Mouse (Mus musculus) liver, embryonic 14.5 days (tissue): ENCODE results near the gene Fam122a. TPM values are rescaled to one million over a fixed set of nuclear protein-coding genes. Genes with fewer than 3 reads are reported as not detected.

Source experiments
- ATAC-seq: fragments of 200-750 bp; cut with Nextera tagmentation; 2 replicates; pipeline ENCODE4 v1.8.0; 2017; ENCODE audit warnings: moderate number of reproducible peaks, mild to moderate bottlenecking, moderate library complexity; ENCODE audit not compliant: insufficient read depth
- DNase-seq, 3 experiments: peaks; one replicate each; pipeline ENCODE4 v3.0.0-alpha.2; 2012 to 2013; ENCODE audit warnings: low read depth in 3 of 3, low spot score in 3 of 3
- H3K27ac ChIP-seq: fragments of 300-500 bp; sonication (generic); 2 replicates; pipeline ENCODE4 v1.5.1; 2014; ENCODE audit warnings: moderate library complexity, mild to moderate bottlenecking, control low read depth, inconsistent platforms
- H3K27me3 ChIP-seq: fragments of 300-500 bp; sonication (generic); 2 replicates; pipeline ENCODE4 v1.6.1; 2014; ENCODE audit warnings: mild to moderate bottlenecking, low read length, moderate library complexity; ENCODE audit not compliant: control insufficient read depth, insufficient read depth
- H3K36me3 ChIP-seq: fragments of 300-500 bp; sonication (generic); replicated peaks from 2 replicates; pipeline ENCODE4 v1.6.1; 2014; ENCODE audit warnings: low read depth; ENCODE audit not compliant: control insufficient read depth, insufficient read depth
- H3K4me1 ChIP-seq, 2 experiments: fragments of 200-500 bp in 1 of 2; fragments of 300-500 bp in 1 of 2; sonication (generic) in 1 of 2; replicated peaks; 2 replicates each; pipeline ENCODE4 v1.6.1; 2012 to 2014; ENCODE audit warnings: antibody characterized with exemption in 1 of 2, inconsistent platforms in 1 of 2, low read length in 1 of 2; ENCODE audit not compliant: control insufficient read depth in 2 of 2, insufficient read depth in 2 of 2
- H3K4me2 ChIP-seq: fragments of 300-500 bp; sonication (generic); 2 replicates; pipeline ENCODE4 v1.6.1; 2014; ENCODE audit warnings: low read depth, mild to moderate bottlenecking, control low read depth, moderate library complexity
- H3K4me3 ChIP-seq, 2 experiments: fragments of 200-500 bp in 1 of 2; fragments of 300-500 bp in 1 of 2; sonication (generic) in 1 of 2; 2 replicates each; pipeline ENCODE4 v1.5.1; 2012 to 2014; ENCODE audit warnings: low read depth in 2 of 2, low read length in 2 of 2, mild to moderate bottlenecking in 2 of 2, control low read depth in 1 of 2, inconsistent platforms in 1 of 2, moderate library complexity in 1 of 2; ENCODE audit not compliant: insufficient read depth in 1 of 2
- H3K9ac ChIP-seq: fragments of 300-500 bp; sonication (generic); replicated peaks from 2 replicates; pipeline ENCODE4 v1.6.1; 2014; ENCODE audit warnings: mild to moderate bottlenecking, control low read depth, moderate library complexity
- H3K9me3 ChIP-seq: fragments of 300-500 bp; sonication (generic); 2 replicates; pipeline ENCODE4 v1.6.1; 2016; ENCODE audit warnings: low read length, mixed read lengths; ENCODE audit not compliant: control insufficient read depth
- CTCF ChIP-seq: IDR thresholded peaks from 2 replicates; pipeline ENCODE4 v1.5.1; 2016; ENCODE audit warnings: antibody characterized with exemption, low read depth, control low read depth
- EP300 ChIP-seq: IDR thresholded peaks from 2 replicates; pipeline ENCODE4 v1.6.1; 2016; ENCODE audit warnings: antibody characterized with exemption, low read depth
- WGBS: fragments of 180-500 bp; shearing (Covaris S2); extraction: QIAGEN DNeasy Blood & Tissue Kit; methylation state at CpG from one replicate; pipeline ENCODE4 v1.1.7; 2014; ENCODE audit not compliant: insufficient replicate concordance; 5-methylcytosine and 5-hydroxymethylcytosine counted together
- polyA plus RNA-seq, 2 experiments: library from polyadenylated mRNA; depleted of rRNA in 1 of 2; stranded (reverse) in 1 of 2; unstranded in 1 of 2; fragments of >200 nt; fragmentation: Nextera tagmentation in 1 of 2; extraction: Ambion mirVana in 1 of 2; gene quantifications; 2 replicates each; pipeline versions ENCODE4 v1.2.1 to v1.2.3; 2012 to 2014

The Fam122a gene
- polyA plus RNA-seq, 2 experiments = 14.9 to 22.8 TPM

GRCm38 (mm10) chr19:24468616-24469015 is 8.5 kb downstream of the Fam122a start:
- WGBS = 73% methylated on average over 3 of the region's 3 CpGs
- H3K27me3 ChIP-seq = no peaks in the 10 kb centered on the region
- no peak for DNase-seq
- no peak overlapping the region for H3K4me2 ChIP-seq
- H3K4me1 ChIP-seq = peaks cover 0 to 2% of the 10 kb centered on the region in 2 experiments; a peak in 2 of 4 replicates
- no peak overlapping the region for H3K9ac ChIP-seq
- no peak overlapping the region for H3K27ac ChIP-seq
- no peak for ATAC-seq
- H3K9me3 ChIP-seq = no peaks in the 10 kb centered on the region
- TF ChIP-seq EP300 (no peak), CTCF (no peak)
- no peak overlapping the region for H3K4me3 ChIP-seq
- no peaks in the 10 kb centered on the region for H3K36me3 ChIP-seq

GRCm38 (mm10) chr19:24463011-24463410 is 14.1 kb downstream of the Fam122a start:
- H3K4me3 ChIP-seq = no peak overlapping the region
- DNase-seq = no peak
- H3K9ac ChIP-seq = no peak overlapping the region
- TF ChIP-seq EP300 (no peak), CTCF (no peak)
- 65% methylated on average over 3 of the region's 3 CpGs for WGBS
- no peak overlapping the region for H3K27ac ChIP-seq
- no peaks in the 10 kb centered on the region for H3K36me3 ChIP-seq
- H3K4me1 ChIP-seq = peaks cover 3 to 4% of the 10 kb centered on the region in 2 experiments; a peak in 3 of 4 replicates
- no peaks in the 10 kb centered on the region for H3K27me3 ChIP-seq
- H3K9me3 ChIP-seq = no peaks in the 10 kb centered on the region
- no peak for ATAC-seq
- no peak overlapping the region for H3K4me2 ChIP-seq

DNA sequence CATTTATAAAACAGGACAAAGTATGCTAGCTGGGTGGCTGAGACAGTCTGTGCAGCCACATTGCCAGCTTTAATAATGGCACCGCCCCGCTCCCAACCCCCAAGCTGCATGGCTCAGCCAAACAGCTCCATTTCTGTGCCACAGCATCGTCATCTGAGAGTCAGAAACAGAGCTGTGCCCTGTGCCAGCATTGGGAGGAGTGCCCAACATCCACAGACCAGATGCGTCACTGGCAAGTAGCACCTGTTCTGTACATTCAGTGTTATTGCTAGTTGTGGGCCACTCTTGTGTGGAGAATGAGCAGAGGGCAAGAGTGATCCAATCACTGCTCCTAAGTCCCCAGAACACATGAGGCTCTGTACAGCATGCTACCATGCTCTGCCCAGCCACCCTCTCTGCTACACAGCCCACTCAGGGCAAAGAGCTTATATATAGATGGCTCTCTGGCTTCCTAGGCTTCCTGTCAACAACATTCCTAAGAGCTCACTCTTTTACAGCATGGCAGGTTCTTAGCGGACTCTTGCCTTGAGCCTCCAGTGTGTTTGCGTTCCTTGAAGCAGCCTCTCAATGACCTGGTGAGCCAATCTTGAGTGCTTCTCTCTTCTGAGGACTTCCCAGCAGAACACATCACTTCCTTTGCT is 20.4 kb downstream of the Fam122a start:
- Histone ChIP-seq H3K9me3 (no peaks in the 10 kb centered on the region), H3K27ac (no peak overlapping the region), H3K27me3 (no peaks in the 10 kb centered on the region), H3K36me3 (no peaks in the 10 kb centered on the region), H3K4me3 (no peak overlapping the region), H3K4me2 (no peak overlapping the region), H3K4me1 (peaks cover 12 to 26% of the 10 kb centered on the region in 2 experiments), H3K9ac (no peak overlapping the region)
- TF ChIP-seq EP300 = no peak
- TF ChIP-seq CTCF = no peak
- no peak for ATAC-seq
- WGBS = 85% methylated on average over 6 of the region's 6 CpGs
- no peak for DNase-seq

DNA sequence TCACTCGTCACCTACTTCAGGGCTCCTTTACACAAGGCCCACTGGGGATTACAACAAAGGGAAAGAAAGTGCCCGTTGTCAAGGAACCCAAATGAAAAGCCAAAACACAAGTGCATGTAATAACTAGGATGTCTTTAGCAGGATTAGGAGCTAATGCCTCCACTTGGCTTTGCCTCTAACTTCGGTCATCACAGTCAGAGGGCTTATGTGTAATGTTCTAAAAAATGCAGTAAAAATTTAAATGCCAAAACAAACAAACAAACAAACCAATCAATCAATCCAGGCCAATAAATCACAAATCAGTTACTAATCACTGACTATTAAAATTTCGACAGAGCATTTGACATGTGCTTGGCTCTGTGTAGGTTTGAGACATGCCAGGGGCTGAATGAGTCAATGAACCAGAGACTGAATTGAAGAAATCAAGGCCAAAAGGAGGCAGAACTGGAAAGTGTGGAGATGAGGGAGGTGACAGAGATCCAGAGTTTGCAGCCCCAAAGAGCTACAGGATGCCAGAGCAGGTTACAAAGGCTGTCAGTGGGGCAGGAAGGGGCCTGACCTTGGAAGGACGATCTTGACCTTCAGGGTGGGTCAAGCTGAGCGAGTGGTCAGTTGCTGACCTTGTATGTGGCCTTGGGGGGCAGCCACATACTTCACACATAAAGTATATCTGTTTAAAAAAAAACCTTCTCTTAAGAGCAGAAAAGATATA is 21.8 kb downstream of the Fam122a start:
- Histone ChIP-seq H3K4me2 (no peak overlapping the region), H3K4me1 (peaks cover 10 to 27% of the 10 kb centered on the region in 2 experiments), H3K9ac (no peak overlapping the region), H3K9me3 (no peaks in the 10 kb centered on the region), H3K27me3 (no peaks in the 10 kb centered on the region), H3K36me3 (no peaks in the 10 kb centered on the region), H3K27ac (no peak overlapping the region), H3K4me3 (no peak overlapping the region)
- WGBS = 72% methylated on average over 6 of the region's 6 CpGs
- DNase-seq = no peak
- TF ChIP-seq CTCF = no peak
- TF ChIP-seq EP300 = no peak
- ATAC-seq = no peak

DNA sequence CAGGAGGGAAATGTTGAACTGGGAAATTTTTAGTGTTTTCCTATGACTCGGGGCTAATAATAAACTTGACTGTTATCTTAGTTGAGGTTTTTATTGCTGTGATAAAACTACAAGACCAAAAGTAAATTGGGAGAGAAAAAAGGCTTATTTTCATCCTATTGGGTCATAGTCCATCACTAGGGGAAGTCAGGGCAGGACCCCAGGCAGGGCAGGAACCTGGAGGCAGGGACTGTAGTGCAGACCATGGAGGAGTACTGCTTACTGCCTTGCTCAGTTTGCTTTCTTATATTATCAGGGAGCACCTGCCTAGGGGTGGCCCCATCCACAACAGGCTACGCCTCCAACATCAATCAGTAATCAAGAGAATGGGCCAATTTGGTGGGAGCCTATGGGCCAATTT is 22.7 kb downstream of the Fam122a start:
- H3K4me2 ChIP-seq = no peak overlapping the region
- no peak for DNase-seq
- H3K4me1 ChIP-seq = peaks cover 10 to 27% of the 10 kb centered on the region in 2 experiments
- ATAC-seq = no peak
- no peak overlapping the region for H3K9ac ChIP-seq
- H3K4me3 ChIP-seq = no peak overlapping the region
- TF ChIP-seq CTCF = no peak
- no peak for TF ChIP-seq EP300
- 51% methylated on average over 2 of the region's 2 CpGs for WGBS
- no peaks in the 10 kb centered on the region for H3K36me3 ChIP-seq
- no peaks in the 10 kb centered on the region for H3K9me3 ChIP-seq
- H3K27ac ChIP-seq = no peak overlapping the region
- H3K27me3 ChIP-seq = no peaks in the 10 kb centered on the region
